Mouse (Mus musculus) Muller cell, postnatal 12 days (primary cell): ENCODE data around the gene Tmem251.
A peak's percentile ranks its signal among the peaks of the same experiment; 100 is the strongest.

Experiments used
- DNase-seq: peaks from one replicate; pipeline ENCODE4 v3.0.0-alpha.2; 2015; ENCODE audit errors: inconsistent ontology term

The Tmem251 gene

DNA sequence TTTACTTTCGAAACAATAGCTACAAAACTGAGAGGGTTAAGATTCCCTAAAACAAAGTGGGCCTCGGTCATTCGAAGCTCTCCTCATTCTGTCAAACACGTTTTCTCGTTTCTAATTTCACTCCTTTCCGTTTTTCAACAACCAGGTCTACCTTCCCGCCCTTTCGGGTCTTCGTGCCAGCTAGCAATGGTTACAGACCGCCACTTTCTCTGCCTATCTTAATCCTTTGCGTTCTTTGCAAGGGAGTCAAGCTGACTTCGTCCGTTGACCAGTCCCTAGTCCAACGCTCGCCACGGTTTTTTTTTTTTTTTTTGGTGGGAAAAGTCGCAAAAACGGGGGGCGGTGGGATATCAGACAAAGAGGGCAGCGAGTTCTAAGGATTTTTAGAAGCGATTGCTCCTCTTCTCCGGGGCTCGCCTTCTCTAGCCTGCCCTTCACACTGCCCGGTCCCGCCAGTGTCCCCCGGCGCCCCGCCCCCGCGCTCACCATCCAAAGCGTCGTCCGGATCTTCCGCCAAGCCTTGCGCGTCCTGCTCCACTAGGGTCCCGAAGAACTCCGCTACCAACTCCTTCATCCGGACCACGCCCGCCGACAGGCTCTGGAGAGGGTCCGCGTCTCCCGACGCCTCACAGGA is 13.6 kb downstream of the Tmem251 start:
- no peak for DNase-seq

DNA sequence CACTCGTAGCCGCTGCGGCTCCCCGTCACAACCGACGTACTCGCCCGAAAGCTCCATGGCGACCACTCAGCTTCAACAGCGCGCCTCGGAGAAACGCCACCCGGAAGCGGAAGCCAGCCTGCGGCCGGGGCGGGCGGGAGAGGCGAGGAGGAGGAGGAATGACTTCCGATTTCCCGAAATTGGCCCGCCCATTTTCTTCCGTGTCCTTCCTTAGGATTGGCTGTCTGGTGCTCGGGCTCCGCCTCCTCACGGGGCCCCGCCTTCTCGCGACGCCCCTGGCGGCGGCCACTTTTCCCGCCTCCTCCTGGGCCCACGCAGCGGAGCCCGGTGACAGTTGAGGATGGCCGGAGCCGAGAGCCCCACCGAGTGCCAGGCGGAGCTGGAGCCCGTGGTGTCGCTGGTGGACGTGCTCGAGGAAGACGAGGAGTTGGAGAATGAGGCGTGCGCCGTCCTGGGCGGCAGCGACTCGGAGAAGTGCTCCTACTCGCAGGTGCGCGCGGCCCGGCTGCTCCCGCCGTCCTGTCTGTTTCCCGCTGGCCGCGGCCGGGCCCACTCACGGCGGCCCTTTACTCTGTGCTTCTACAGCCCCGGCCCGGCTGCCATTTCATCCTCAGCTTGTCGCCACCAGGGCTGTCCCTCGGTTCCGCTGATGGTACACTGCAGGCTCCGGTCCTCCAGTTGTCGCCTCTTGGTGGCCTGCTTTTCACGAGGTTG is 14.3 kb downstream of the Tmem251 start, which contains the start of the genes Gm28051, Gon7 and Ubr7:
Gene Gm28051 (minus strand): TSS at position 77 of the 714 bp plus-strand sequence.
Gene Gon7 (minus strand): TSS at position 115 of the 714 bp plus-strand sequence.
Gene Ubr7 (plus strand): TSS at position 279 of the 714 bp plus-strand sequence.
- peak; percentile 99 for DNase-seq

DNA sequence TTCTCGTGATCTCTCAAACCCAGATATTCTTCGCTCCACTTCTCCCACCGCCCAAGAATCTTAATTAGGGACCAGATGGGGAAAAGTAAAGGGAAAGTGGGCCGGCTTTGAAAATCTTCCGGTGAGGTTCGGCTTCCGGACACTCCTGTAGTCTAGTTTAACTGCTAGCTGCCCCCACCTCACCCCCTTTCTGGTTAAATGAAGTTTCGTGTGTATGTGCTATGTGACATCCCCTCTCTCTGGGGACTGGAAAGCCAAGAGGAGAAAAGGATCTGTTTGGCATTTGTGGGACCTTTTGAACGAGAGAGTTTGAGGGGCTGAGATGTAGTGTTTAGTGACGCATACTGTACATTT is 14.8 kb downstream of the Tmem251 start, which contains the start of gene Gm20604:
Gene Gm20604 (minus strand): TSS at position 270 of the 354 bp plus-strand sequence.
- DNase-seq: no peak

DNA sequence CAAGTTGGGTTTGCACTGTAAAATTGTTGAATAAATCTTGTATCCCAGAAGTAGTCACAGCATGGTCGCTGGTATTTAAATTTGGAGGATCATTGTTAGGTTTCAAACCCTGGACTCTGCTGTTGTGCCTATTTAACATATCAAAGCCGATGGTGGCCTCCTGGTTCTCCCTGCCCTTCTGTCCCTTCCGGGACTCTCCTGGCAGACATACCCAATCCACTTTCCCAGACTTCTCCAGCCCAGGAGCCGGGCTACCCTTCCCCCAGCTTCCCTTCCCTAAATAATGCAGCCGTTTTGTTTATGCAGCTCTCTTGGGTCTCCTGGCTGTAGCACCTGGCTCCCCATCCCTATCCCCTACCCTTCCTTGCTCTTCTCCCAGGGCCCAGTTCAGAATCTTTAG is 15.4 kb downstream of the Tmem251 start:
- DNase-seq: no peak

DNA sequence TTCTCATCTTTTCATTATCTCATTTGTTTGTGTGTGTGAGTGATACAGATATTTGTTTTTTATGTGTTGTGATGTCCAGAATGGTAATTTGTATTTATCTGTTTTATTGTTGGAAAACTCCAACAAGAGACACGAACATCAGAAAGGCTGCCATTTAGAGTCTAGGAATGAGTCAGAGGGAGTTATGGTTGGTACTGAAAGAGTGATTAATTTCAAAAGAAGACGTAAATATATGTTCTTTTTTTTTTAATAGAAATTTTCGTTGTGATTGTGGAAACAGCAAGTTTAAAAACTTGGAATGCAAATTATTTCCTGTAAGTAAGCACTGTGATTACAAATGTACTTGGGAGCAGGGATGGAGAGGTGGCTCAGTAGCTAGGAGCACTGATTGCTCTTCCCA is 18.1 kb downstream of the Tmem251 start:
- DNase-seq: no peak

DNA sequence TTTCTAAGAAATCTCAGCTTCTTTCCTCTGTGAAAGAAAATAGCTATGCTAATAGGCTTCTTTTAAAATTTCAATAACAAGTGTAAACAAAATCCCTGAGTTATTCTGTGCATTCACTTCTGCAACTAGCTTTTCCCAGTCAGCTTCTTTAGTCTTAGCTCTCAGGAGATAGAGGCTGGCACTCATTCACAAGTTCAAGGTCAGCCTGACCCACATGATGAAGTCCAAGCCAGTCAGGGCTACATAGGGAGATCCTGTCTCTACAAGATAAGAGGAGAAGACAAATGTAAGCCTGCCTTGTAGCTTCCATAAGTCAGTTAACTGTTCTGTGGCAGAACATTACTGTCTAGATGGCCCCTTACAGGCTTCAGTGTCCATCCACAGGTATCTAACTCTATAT is 20.1 kb downstream of the Tmem251 start:
- DNase-seq: no peak

DNA sequence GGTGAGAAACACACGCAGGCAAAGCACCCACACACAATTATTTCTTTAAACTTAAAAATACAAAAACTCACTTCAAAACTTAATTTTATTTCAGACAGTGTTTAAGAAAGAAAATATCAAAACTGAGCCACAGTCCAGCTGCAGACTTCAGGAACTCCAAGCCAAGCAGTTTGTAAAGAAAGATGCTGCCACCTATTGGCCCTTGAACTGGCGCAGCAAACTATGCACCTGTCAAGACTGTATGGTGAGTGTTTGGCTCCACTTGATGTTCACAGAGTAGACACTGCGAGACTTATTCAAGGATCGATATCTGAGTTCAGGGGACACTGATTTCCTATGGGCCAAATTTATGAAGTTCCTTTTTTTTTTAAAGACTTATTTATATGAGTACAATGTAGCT is 25.4 kb downstream of the Tmem251 start:
- DNase-seq: no peak

DNA sequence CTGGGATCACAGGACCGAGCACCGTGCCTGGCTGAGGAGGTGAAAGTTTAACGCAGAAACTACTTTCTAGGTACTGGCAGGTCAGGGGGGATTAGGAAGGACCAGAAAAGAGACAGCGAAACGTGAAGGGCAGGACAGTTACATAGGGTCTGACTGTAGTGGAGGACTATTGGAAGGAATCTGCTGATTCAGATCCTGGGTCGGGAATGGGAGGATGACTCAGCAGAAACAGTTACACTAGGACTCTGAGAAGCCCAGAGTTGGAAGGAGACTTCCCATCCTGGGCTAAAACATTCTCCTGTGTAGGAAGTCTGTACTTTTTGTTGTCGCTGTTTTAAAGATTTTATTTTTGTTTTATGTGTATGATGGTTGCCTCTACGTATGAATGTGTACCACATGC is 28.0 kb downstream of the Tmem251 start:
- DNase-seq: no peak

DNA sequence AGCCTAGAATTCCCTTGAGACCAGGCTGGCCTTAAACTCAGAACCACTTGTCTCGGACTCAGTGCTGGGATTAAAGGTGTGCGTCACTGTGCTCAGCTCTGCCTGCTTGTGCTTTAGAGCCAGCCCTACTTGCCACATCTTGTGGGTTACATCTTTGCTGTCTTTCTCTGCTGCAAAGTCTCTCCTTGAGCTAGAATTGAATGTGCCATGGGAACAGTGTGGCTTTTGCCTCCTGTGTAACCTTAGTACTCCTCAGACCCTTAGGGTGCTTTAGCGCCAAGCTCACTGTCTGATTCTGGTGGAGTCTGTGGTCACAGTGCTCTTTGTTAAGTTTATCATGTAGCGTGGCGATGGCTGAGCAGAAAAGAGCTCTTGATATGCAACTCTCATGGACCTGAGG is 29.1 kb downstream of the Tmem251 start:
- DNase-seq: no peak

DNA sequence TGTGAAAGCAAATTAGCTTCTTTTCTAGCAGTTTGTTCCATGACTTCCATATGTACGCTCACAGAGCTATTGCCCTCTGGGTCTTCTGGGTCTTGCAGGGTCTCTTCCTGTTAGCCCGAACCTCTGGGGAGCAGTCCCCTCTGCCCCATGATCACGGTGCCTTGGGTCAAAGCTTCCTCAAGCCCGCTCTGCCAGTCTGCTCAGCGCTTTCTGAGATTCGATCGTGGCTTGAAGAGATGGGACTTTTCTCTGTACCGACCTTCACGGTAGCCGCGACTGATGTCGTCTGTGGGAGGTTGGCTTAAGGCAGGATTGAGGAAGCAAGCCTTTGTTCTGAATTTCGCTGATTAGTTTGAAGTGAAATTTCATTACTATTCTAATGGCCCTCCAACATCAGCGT is 32.5 kb downstream of the Tmem251 start:
- no peak for DNase-seq

DNA sequence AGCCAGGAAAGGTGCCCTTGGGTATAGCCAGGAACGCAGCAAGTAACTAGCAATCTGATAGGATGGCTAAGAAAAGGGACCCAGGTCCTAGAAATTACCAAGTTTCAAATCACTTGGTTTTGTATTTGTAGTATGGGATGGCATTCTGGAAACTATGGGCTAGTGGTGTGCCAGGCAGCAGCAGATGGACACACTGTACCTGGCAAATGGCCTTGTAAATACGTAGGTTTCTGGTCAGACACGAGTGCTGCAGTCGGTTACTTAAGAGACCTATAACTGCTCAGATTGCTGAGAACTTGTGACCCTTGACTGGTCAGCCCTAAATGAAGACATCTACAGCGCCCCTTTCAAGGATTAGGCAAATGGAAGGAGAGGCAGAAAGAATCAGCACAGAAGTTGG is 34.6 kb downstream of the Tmem251 start:
- no peak for DNase-seq

DNA sequence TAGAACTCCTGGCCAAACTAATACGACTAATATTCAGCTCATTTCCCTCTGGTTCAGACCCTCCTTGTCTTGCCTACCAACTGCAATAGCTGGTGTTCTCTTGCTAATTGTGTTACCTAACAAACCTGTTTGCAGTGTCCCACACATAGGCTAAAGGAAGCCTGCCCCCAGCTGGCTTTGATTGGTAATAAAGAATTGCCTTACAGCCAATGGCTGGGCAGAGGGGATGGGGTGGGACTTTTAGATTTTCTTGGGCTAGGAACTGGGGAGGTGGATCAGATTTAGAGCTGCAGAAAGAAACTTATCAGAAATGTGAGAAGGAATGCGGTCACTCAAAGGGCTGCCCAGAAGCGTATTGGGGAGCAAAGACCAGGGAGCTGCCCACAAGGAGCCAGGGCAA is 35.9 kb downstream of the Tmem251 start:
- DNase-seq: no peak

DNA sequence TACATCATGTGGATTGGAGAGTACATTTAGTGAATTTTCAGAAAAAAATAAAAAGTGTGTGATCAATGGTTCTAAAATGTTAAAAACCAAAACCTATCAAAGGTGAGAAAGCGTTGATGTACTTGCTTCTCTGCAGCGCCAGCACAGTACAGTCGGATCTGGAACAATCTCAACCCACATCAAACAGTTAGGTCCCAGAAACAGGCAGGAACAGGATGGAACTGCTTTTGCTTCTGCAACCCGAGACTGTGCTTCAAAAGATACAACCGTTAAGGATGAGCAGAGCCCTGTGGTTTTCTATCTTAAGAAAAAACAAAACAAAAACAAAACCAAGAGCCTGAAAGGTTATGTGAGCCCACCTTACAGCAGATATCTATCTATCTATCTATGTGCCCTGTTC is 39.3 kb downstream of the Tmem251 start:
- DNase-seq: no peak

DNA sequence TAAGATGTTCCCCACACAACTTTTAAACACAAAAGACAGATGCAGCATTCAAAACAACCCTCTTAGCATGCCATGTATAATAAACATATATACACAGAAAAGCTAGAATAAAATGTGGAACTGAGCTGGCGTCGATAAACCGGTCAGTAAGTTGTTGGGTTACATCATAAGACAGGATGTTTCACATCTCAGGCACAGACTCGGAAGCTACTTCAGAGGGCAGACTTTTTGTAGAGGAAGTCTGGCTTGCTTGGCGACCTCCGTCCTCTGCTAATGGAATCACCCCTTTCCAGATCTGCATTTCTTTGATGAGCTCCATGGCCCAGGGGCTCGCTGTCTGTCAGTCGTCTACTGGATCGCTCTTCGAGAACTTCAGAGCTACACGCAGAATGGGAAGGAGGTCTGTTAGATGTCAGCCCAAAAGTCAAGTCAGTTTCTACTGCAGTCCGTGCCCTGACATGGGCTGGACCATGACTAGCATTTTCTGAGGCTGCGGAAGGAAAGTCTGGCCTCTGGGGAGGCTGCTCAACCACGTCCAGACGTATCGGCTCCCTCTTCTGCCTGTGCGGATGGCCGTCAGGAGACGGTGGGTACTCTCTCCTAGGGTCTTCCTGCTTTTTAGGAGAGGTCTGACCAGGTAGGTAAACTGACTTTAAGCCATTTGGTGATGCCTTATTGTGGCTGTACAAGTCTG is 41.5 kb downstream of the Tmem251 start:
- DNase-seq: no peak

DNA sequence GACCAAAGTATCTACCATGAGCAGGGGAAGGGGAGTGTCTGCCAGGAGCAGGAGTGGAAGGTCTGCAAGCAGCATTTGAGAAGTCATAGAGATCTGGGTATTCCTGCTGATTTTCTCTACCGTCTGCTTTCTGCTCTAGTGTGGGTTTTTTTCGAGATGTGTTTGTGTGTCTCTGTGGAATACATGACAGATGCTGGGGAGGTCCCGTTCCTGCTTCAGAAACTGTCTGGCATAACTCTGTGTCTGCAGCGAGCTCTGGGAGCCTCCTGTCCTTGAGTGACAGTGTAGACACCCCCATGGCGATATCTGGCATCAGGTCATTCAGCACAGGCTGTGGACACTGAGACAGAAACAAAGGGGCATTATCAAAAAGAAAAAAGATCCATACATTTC is 42.0 kb downstream of the Tmem251 start:
- no peak for DNase-seq

DNA sequence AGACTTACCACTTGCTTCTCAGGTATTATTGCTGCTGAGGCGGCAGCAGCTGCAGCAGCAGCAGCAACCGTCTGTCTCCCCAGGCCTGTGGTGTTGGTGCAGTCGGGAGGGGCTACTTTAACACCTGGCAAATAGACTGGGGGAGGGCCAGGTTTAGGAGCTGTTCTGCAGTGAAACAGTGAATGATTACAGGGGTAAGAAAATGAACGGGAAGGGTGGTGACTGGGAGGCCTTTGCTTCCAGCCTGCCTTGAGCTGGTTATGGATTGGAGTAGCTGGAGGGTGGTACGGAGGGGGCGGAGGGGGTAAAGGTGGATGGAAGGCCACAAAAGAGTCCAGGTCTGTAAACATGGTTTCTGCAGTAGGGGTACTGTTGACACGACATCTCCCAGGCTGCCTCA is 44.4 kb downstream of the Tmem251 start:
- no peak for DNase-seq
